ENCODE assay signal across 16 mouse cellular contexts in the genomic region with DNA sequence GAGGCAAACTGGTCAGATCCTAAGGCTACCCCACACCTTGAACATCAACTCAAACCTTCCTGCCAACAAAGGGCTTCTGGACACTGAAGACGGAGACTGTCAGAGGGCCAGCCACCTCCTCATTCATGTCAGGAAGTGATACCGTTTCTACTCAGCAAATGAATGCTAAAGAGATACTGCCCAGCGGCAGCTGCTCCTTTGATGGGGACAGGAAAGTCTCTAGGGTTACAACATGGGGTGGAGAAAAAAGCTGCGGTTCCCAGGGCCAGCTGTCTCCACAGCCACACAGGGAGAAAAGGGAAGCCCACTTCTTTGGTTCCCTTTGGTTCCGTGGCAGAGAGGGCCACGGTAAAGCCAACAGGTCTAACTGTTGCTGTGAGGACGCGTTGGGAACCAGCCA. TPM values are rescaled to one million over a fixed set of nuclear protein-coding genes. Genes with fewer than 3 reads are reported as not detected.
A peak's percentile ranks its signal among the peaks of the same experiment; 100 is the strongest.
DNase-seq lines count a peak whose midpoint lies in the region; ATAC-seq and TF ChIP-seq lines count a peak whose summit lies in the region.
"Had no signal": no experiment of that assay in that cellular context is flagged by ENCODE, and none has a peak within 500 bp of the region (broad histone marks: within the 10 kb centered on the region; RNA-seq: fewer than 3 reads in every experiment).

No protein-coding gene starts in this region.

- peak overlapping the region; percentile 51 to 77 for H3K27ac ChIP-seq in heart, embryonic 14.5 days (replicated peaks in 1 of 2; ENCODE audit: control insufficient read depth in 1 of 2, insufficient read depth in 1 of 2, low read depth in 2 of 2, low read length in 2 of 2)
- H3K27ac ChIP-seq in midbrain, embryonic 11.5 days (ENCODE audit: low read depth, low read length), result no peak overlapping the region; the same call in 1 of the 2 replicates
- no peak overlapping the region for H3K27ac ChIP-seq in midbrain, embryonic 16.5 days (ENCODE audit: low read length)
- peak overlapping the region; percentile 6; the same call in 1 of the 2 replicates for H3K27ac ChIP-seq in limb, embryonic 15.5 days

- DNase-seq in heart, adult 8-10 months (ENCODE audit: low spot score), result no peak
- peak; percentile 67 for DNase-seq in midbrain, embryonic 11.5 days (ENCODE audit: low spot score, missing footprints)
- no peak for DNase-seq in retina, embryonic 14.5 days (ENCODE audit: low spot score)
- no peak for DNase-seq in cerebellum, adult 8-10 months
- DNase-seq: adrenal gland, postnatal 10 days; cerebellum, adult 11-12 months; gastrocnemius, postnatal 10 days; retina, postnatal 1 day had no signal

- H3K9me3 ChIP-seq in heart, embryonic 14.5 days (ENCODE audit: control insufficient read depth, low read length), result no peaks in the 10 kb centered on the region
- no peaks in the 10 kb centered on the region for H3K9me3 ChIP-seq in midbrain, embryonic 11.5 days (ENCODE audit: control insufficient read depth, low read length)
- H3K9me3 ChIP-seq in midbrain, embryonic 16.5 days (replicated peaks; ENCODE audit: control insufficient read depth, low read length, poor library complexity, severe bottlenecking), result no peaks in the 10 kb centered on the region
- H3K9me3 ChIP-seq in limb, embryonic 15.5 days, result no peaks in the 10 kb centered on the region

- H3K27me3 ChIP-seq in heart, embryonic 14.5 days (ENCODE audit: control insufficient read depth, insufficient read depth, low read length), result no peaks in the 10 kb centered on the region
- no peaks in the 10 kb centered on the region for H3K27me3 ChIP-seq in midbrain, embryonic 11.5 days (ENCODE audit: control insufficient read depth, insufficient read depth, low read length)
- no peaks in the 10 kb centered on the region for H3K27me3 ChIP-seq in midbrain, embryonic 16.5 days (ENCODE audit: control insufficient read depth, insufficient read depth, low read depth, low read length)
- no peaks in the 10 kb centered on the region for H3K27me3 ChIP-seq in limb, embryonic 15.5 days
- H3K27me3 ChIP-seq in myocyte (ENCODE audit: control insufficient read depth, insufficient read depth, insufficient read length), result no peaks in the 10 kb centered on the region
- H3K27me3 ChIP-seq: Patski had no signal

- H3K36me3 ChIP-seq in heart, embryonic 14.5 days (ENCODE audit: control insufficient read depth, insufficient read depth, low read length), result peaks cover 69% of the 10 kb centered on the region
- H3K36me3 ChIP-seq in midbrain, embryonic 11.5 days (ENCODE audit: control insufficient read depth, insufficient read depth, low read length), result peaks cover 4% of the 10 kb centered on the region; the same call in 1 of the 2 replicates
- no peaks in the 10 kb centered on the region; the same call in 1 of the 2 replicates for H3K36me3 ChIP-seq in midbrain, embryonic 16.5 days (ENCODE audit: control insufficient read depth, insufficient read depth, low read length)
- H3K36me3 ChIP-seq in limb, embryonic 15.5 days, result peaks cover 74% of the 10 kb centered on the region
- H3K36me3 ChIP-seq in myocyte (ENCODE audit: control insufficient read depth, insufficient read depth), result no peaks in the 10 kb centered on the region

- ATAC-seq in heart, embryonic 14.5 days (ENCODE audit: insufficient number of reproducible peaks, insufficient read depth, low FRiP score, low read depth), result no peak
- no peak for ATAC-seq in midbrain, embryonic 11.5 days (ENCODE audit: low FRiP score)
- ATAC-seq in midbrain, embryonic 16.5 days, result no peak
- no peak for ATAC-seq in limb, embryonic 15.5 days (ENCODE audit: insufficient number of reproducible peaks, low FRiP score, low TSS enrichment, low read depth)
- ATAC-seq: CD4-positive, CD25-positive, alpha-beta regulatory T cell, adult 4 months had no signal

- H3K79me2 ChIP-seq in myocyte (ENCODE audit: control insufficient read depth, insufficient read depth), result no peaks in the 10 kb centered on the region

- H3K4me1 ChIP-seq in heart, embryonic 14.5 days (ENCODE audit: control insufficient read depth in 2 of 2, insufficient read depth in 2 of 2, low read length in 2 of 2), result peaks cover 43 to 53% of the 10 kb centered on the region in 2 experiments
- no peaks in the 10 kb centered on the region for H3K4me1 ChIP-seq in midbrain, embryonic 11.5 days (ENCODE audit: control insufficient read depth, insufficient read depth, low read length)
- no peaks in the 10 kb centered on the region; the same call in 1 of the 2 replicates for H3K4me1 ChIP-seq in midbrain, embryonic 16.5 days (ENCODE audit: control insufficient read depth, insufficient read depth, low read length)
- peaks cover 27% of the 10 kb centered on the region for H3K4me1 ChIP-seq in limb, embryonic 15.5 days

- TF ChIP-seq POLR2A in myocyte (IDR thresholded peaks at IDR 0.05; ENCODE audit: insufficient read length, low read depth), result no peak

- H3K4me2 ChIP-seq in heart, embryonic 14.5 days (ENCODE audit: low read length), result peak overlapping the region; percentile 49; the same call in 1 of the 2 replicates
- no peak overlapping the region for H3K4me2 ChIP-seq in midbrain, embryonic 11.5 days
- H3K4me2 ChIP-seq in midbrain, embryonic 16.5 days (ENCODE audit: low read length), result no peak overlapping the region
- H3K4me2 ChIP-seq in limb, embryonic 15.5 days, result no peak overlapping the region
- H3K4me2 ChIP-seq in myocyte (ENCODE audit: low read depth), result peak overlapping the region; percentile 83

- no peak overlapping the region for H3K4me3 ChIP-seq in heart, embryonic 14.5 days (ENCODE audit: control insufficient read depth in 1 of 2, insufficient read depth in 1 of 2, low read depth in 1 of 2, low read length in 2 of 2)
- no peak overlapping the region for H3K4me3 ChIP-seq in midbrain, embryonic 11.5 days (ENCODE audit: low read depth, low read length)
- no peak overlapping the region for H3K4me3 ChIP-seq in midbrain, embryonic 16.5 days (ENCODE audit: low read depth, low read length)
- H3K4me3 ChIP-seq in limb, embryonic 15.5 days, result no peak overlapping the region
- H3K4me3 ChIP-seq in myocyte, result no peak overlapping the region

- H3ac ChIP-seq in myocyte (ENCODE audit: control insufficient read depth, insufficient read length), result no peak overlapping the region

- WGBS in heart, embryonic 14.5 days, result 35% methylated on average over 8 of the region's 8 CpGs
- WGBS in midbrain, embryonic 11.5 days, result 88% methylated on average over 8 of the region's 8 CpGs
- 76% methylated on average over 8 of the region's 8 CpGs for WGBS in midbrain, embryonic 16.5 days
- WGBS in limb, embryonic 15.5 days, result 69% methylated on average over 8 of the region's 8 CpGs

- peak overlapping the region; percentile 38; the same call in 1 of the 2 replicates for H3K9ac ChIP-seq in heart, embryonic 14.5 days (ENCODE audit: low read length)
- H3K9ac ChIP-seq in midbrain, embryonic 11.5 days (ENCODE audit: low read length), result no peak overlapping the region
- H3K9ac ChIP-seq in midbrain, embryonic 16.5 days (ENCODE audit: low read depth, low read length), result no peak overlapping the region
- H3K9ac ChIP-seq in limb, embryonic 15.5 days, result no peak overlapping the region

TF ChIP-seq in myocyte, 11 proteins besides CTCF, POLR2A, EP300 and RAD21 (continues in another document):
- peak; percentile 78 for TF ChIP-seq TCF12 (IDR thresholded peaks at IDR 0.05; ENCODE audit: insufficient read depth, poor library complexity, severe bottlenecking)
- peak; percentile 31; the same call in 1 of the 2 replicates for TF ChIP-seq CEBPB (IDR thresholded peaks at IDR 0.05; ENCODE audit: insufficient read depth, poor library complexity, severe bottlenecking)

RNA-seq across cellular contexts. Expression of gene Cdc42ep2, which starts 19.5 kb away (rescaled TPM):
- 9.1 and 9.7 TPM in 2 replicates for polyA plus RNA-seq in heart, embryonic 14.5 days (2014; fragmentation: Nextera tagmentation; extraction: Ambion mirVana)
- total RNA-seq in heart, adult 8-10 months (2022), result 1 to 10 TPM; 6.0 to 9.7 (median 8.9) TPM
- 2.2 and 2.5 TPM in 2 replicates for polyA plus RNA-seq in midbrain, embryonic 11.5 days (2014; fragmentation: Nextera tagmentation; extraction: Ambion mirVana)
- polyA plus RNA-seq in midbrain, embryonic 16.5 days (2015; fragmentation: Nextera tagmentation; extraction: Ambion mirVana), result 16.0 and 20.4 TPM in 2 replicates
- 9.2 and 12.6 TPM in 2 replicates for polyA plus RNA-seq in limb, embryonic 15.5 days (2015; fragmentation: Nextera tagmentation; extraction: Ambion mirVana)
- polyA plus RNA-seq in myocyte (2012; fragmentation: generic; extraction: Trizol), result 16.2 TPM

RNA-seq across cellular contexts. Expression of gene Pola2, which starts 19.9 kb away (rescaled TPM):
- polyA plus RNA-seq in heart, embryonic 14.5 days (2014; fragmentation: Nextera tagmentation; extraction: Ambion mirVana), result 42.7 and 45.1 TPM in 2 replicates
- 10 to 100 TPM in 2 of 4 experiments, 1 to 10 TPM in 2; 7.8 to 13.5 (median 9.3) TPM for total RNA-seq in heart, adult 8-10 months (2022)
- polyA plus RNA-seq in midbrain, embryonic 11.5 days (2014; fragmentation: Nextera tagmentation; extraction: Ambion mirVana), result 74.4 and 82.7 TPM in 2 replicates
- 19.4 and 22.4 TPM in 2 replicates for polyA plus RNA-seq in midbrain, embryonic 16.5 days (2015; fragmentation: Nextera tagmentation; extraction: Ambion mirVana)
- polyA plus RNA-seq in limb, embryonic 15.5 days (2015; fragmentation: Nextera tagmentation; extraction: Ambion mirVana), result 56.9 and 61.0 TPM in 2 replicates
- polyA plus RNA-seq in myocyte (2012; fragmentation: generic; extraction: Trizol), result 11.9 TPM

RNA-seq across cellular contexts. Expression of gene Dpf2, which starts 31.3 kb away (rescaled TPM):
- 85.8 and 86.9 TPM in 2 replicates for polyA plus RNA-seq in heart, embryonic 14.5 days (2014; fragmentation: Nextera tagmentation; extraction: Ambion mirVana)
- 10 to 100 TPM; 71.9 to 95.2 (median 81.1) TPM for total RNA-seq in heart, adult 8-10 months (2022)
- 200 and 203 TPM in 2 replicates for polyA plus RNA-seq in midbrain, embryonic 11.5 days (2014; fragmentation: Nextera tagmentation; extraction: Ambion mirVana)
- polyA plus RNA-seq in midbrain, embryonic 16.5 days (2015; fragmentation: Nextera tagmentation; extraction: Ambion mirVana), result 105 and 121 TPM in 2 replicates
- 117 and 125 TPM in 2 replicates for polyA plus RNA-seq in limb, embryonic 15.5 days (2015; fragmentation: Nextera tagmentation; extraction: Ambion mirVana)
- polyA plus RNA-seq in myocyte (2012; fragmentation: generic; extraction: Trizol), result 78.5 TPM

RNA-seq across cellular contexts. Expression of gene Slc22a20, which starts 41.8 kb away (rescaled TPM):
- not detected in 2 replicates for polyA plus RNA-seq in heart, embryonic 14.5 days (2014; fragmentation: Nextera tagmentation; extraction: Ambion mirVana)
- not detected for total RNA-seq in heart, adult 8-10 months (2022)
- not detected in 2 replicates for polyA plus RNA-seq in midbrain, embryonic 11.5 days (2014; fragmentation: Nextera tagmentation; extraction: Ambion mirVana)
- polyA plus RNA-seq in midbrain, embryonic 16.5 days (2015; fragmentation: Nextera tagmentation; extraction: Ambion mirVana), result not detected in 2 replicates
- polyA plus RNA-seq in limb, embryonic 15.5 days (2015; fragmentation: Nextera tagmentation; extraction: Ambion mirVana), result not detected in 2 replicates
- not detected for polyA plus RNA-seq in myocyte (2012; fragmentation: generic; extraction: Trizol)
- total RNA-seq: adrenal gland, postnatal 10 days; gastrocnemius, postnatal 10 days; layer of hippocampus, adult 8-10 months had no signal
- polyA plus RNA-seq: CD4-positive, CD25-positive, alpha-beta regulatory T cell, adult 4 months; limb, embryonic 14.5 days; Patski had no signal

RNA-seq across cellular contexts. Expression of gene Tigd3, which starts 50.2 kb away (rescaled TPM):
- polyA plus RNA-seq in heart, embryonic 14.5 days (2014; fragmentation: Nextera tagmentation; extraction: Ambion mirVana), result 1.1 and 1.8 TPM in 2 replicates
- under 1 TPM; 0.23 to 0.50 (median 0.34) TPM for total RNA-seq in heart, adult 8-10 months (2022)
- 7.3 and 8.3 TPM in 2 replicates for polyA plus RNA-seq in midbrain, embryonic 11.5 days (2014; fragmentation: Nextera tagmentation; extraction: Ambion mirVana)
- 13.4 and 14.6 TPM in 2 replicates for polyA plus RNA-seq in midbrain, embryonic 16.5 days (2015; fragmentation: Nextera tagmentation; extraction: Ambion mirVana)
- polyA plus RNA-seq in limb, embryonic 15.5 days (2015; fragmentation: Nextera tagmentation; extraction: Ambion mirVana), result 3.1 TPM in 2 replicates
- 0.31 TPM for polyA plus RNA-seq in myocyte (2012; fragmentation: generic; extraction: Trizol)

Comparison
In these comparisons a context has a peak if more than half of its experiments do, and no peak if none do; other contexts are left out.
1. H3K27ac ChIP-seq: peak in heart, embryonic 14.5 days (2 of 2) and limb, embryonic 15.5 days (single experiment); none in midbrain, embryonic 11.5 days (single experiment) and midbrain, embryonic 16.5 days (single experiment).
2. H3K4me2 ChIP-seq: peak in heart, embryonic 14.5 days (single experiment) and myocyte (single experiment); none in midbrain, embryonic 11.5 days (single experiment), midbrain, embryonic 16.5 days (single experiment) and limb, embryonic 15.5 days (single experiment).